Mouse (Mus musculus) midbrain, embryonic 14.5 days (tissue): ENCODE measurements around the gene Mas1. TPM values are rescaled to one million over a fixed set of nuclear protein-coding genes. Genes with fewer than 3 reads are reported as not detected.

ENCODE experiments used
- ATAC-seq: fragments of 200-750 bp; cut with Nextera tagmentation; 2 replicates; pipeline ENCODE4 v1.8.0; 2017; ENCODE audit warnings: moderate number of reproducible peaks, moderate library complexity; ENCODE audit not compliant: low FRiP score, low TSS enrichment
- DNase-seq: peaks from one replicate; pipeline ENCODE4 v3.0.0-alpha.2; 2015
- H3K27ac ChIP-seq: fragments of 300-500 bp; sonication (generic); replicated peaks from 2 replicates; pipeline ENCODE4 v1.5.1; 2014; ENCODE audit warnings: mild to moderate bottlenecking, low read depth, low read length, moderate library complexity
- H3K27me3 ChIP-seq: fragments of 300-500 bp; sonication (generic); 2 replicates; pipeline ENCODE4 v1.6.1; 2014; ENCODE audit warnings: low read length, control low read depth, mixed read lengths; ENCODE audit not compliant: control insufficient read depth, insufficient read depth
- H3K36me3 ChIP-seq: fragments of 300-500 bp; sonication (generic); 2 replicates; pipeline ENCODE4 v1.6.1; 2014; ENCODE audit warnings: low read length, control low read depth; ENCODE audit not compliant: control insufficient read depth, insufficient read depth
- H3K4me1 ChIP-seq: fragments of 300-500 bp; sonication (generic); 2 replicates; pipeline ENCODE4 v1.6.1; 2014; ENCODE audit warnings: mild to moderate bottlenecking, antibody characterized with exemption, low read length, control low read depth; ENCODE audit not compliant: control insufficient read depth, insufficient read depth
- H3K4me2 ChIP-seq: fragments of 300-500 bp; sonication (generic); 2 replicates; pipeline ENCODE4 v1.6.1; 2014; ENCODE audit warnings: mild to moderate bottlenecking, low read length, moderate library complexity
- H3K4me3 ChIP-seq: fragments of 300-500 bp; sonication (generic); replicated peaks from 2 replicates; pipeline ENCODE4 v1.5.1; 2014; ENCODE audit warnings: low read depth, low read length
- H3K9ac ChIP-seq: fragments of 300-500 bp; sonication (generic); replicated peaks from 2 replicates; pipeline ENCODE4 v1.6.1; 2014; ENCODE audit warnings: mild to moderate bottlenecking, low read length, moderate library complexity
- H3K9me3 ChIP-seq: fragments of 300-500 bp; sonication (generic); 2 replicates; pipeline ENCODE4 v1.6.1; 2016; ENCODE audit warnings: low read length, control low read depth, mixed read lengths; ENCODE audit not compliant: control insufficient read depth
- WGBS: fragments of 180-500 bp; shearing (Covaris S2); extraction: QIAGEN DNeasy Blood & Tissue Kit; methylation state at CpG from one replicate; pipeline ENCODE4 v1.1.7; 2014; 5-methylcytosine and 5-hydroxymethylcytosine counted together
- polyA plus RNA-seq: library from polyadenylated mRNA; unstranded; fragments of >200 nt; fragmentation: Nextera tagmentation; extraction: Ambion mirVana; gene quantifications from 2 replicates; pipeline ENCODE4 v1.2.1, GENCODE M21; 2014

The Mas1 gene
- polyA plus RNA-seq, 1 experiment from 2014 or later: 0.12 TPM

DNA sequence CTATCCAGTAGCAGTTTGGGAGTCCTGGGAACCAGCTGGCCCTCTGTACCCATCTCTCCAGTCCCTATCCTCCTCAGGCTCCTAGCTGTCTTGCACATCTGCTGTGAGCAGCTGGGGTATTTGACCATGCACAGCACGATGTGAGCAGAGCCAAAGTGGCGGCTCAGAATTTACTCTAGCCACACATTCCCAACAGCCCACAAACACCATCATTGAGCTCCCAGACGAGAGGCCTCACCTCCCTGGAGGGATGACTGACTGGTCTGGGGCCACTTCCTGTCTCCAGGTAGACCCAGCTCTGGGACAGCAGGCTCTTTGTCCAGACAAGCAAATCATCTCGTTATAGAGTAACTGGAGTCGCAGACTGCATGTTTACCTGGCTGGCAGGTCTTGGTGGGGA lies 22.1 kb downstream of the Mas1 start:
- Histone ChIP-seq H3K4me1 (no peaks in the 10 kb centered on the region), H3K4me2 (no peak overlapping the region), H3K4me3 (no peak overlapping the region), H3K27me3 (no peaks in the 10 kb centered on the region), H3K9me3 (no peaks in the 10 kb centered on the region), H3K9ac (no peak overlapping the region), H3K36me3 (no peaks in the 10 kb centered on the region), H3K27ac (no peak overlapping the region)
- no peak for DNase-seq
- WGBS: 59% methylated on average over 5 of the region's 5 CpGs
- ATAC-seq: no peak

DNA sequence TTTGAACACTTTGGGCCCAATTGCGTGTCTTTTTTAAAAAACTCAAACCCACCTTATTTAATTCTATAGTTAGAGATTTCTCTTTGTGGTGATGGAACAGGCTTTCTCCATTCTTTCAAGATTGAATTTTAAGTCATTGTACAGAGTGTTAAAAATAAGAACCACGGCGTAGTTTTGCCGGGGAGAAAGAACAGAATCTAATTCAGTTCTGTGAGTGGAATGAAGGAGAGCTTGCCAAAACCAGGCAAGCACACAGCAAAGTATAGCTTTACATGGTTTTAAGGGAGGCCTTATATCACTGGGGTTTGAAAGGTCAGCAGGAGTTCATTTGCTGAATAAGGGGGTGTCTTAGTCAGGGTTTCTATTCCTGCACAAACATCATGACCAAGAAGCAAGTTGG lies 23.4 kb downstream of the Mas1 start:
- H3K36me3 ChIP-seq: no peaks in the 10 kb centered on the region
- no peaks in the 10 kb centered on the region for H3K4me1 ChIP-seq
- H3K27ac ChIP-seq: no peak overlapping the region
- no peaks in the 10 kb centered on the region for H3K27me3 ChIP-seq
- H3K9me3 ChIP-seq: no peaks in the 10 kb centered on the region
- no peak overlapping the region for H3K4me3 ChIP-seq
- no peak for ATAC-seq
- no peak overlapping the region for H3K9ac ChIP-seq
- DNase-seq: no peak
- WGBS: 96% methylated on average over 4 of the region's 4 CpGs
- no peak overlapping the region for H3K4me2 ChIP-seq

GRCm38 (mm10) chr17:12843826-12844225 lies 24.1 kb downstream of the Mas1 start:
- Histone ChIP-seq H3K9ac (no peak overlapping the region), H3K4me1 (no peaks in the 10 kb centered on the region), H3K4me3 (no peak overlapping the region), H3K27me3 (no peaks in the 10 kb centered on the region), H3K9me3 (no peaks in the 10 kb centered on the region), H3K36me3 (no peaks in the 10 kb centered on the region), H3K4me2 (no peak overlapping the region), H3K27ac (no peak overlapping the region)
- DNase-seq (no peak), ATAC-seq (no peak)
- WGBS: 91% methylated on average over 6 of the region's 6 CpGs

- no peaks in the 10 kb centered on the region for H3K4me1 ChIP-seq
- H3K27me3 ChIP-seq: no peaks in the 10 kb centered on the region
- ATAC-seq (no peak), DNase-seq (no peak)
- H3K9ac ChIP-seq: no peak overlapping the region
- 76% methylated on average over 10 of the region's 10 CpGs for WGBS
- no peaks in the 10 kb centered on the region for H3K9me3 ChIP-seq
- no peak overlapping the region for H3K4me3 ChIP-seq
- H3K36me3 ChIP-seq: no peaks in the 10 kb centered on the region
- H3K27ac ChIP-seq: no peak overlapping the region
- H3K4me2 ChIP-seq: no peak overlapping the region
These were observed 28.3 kb downstream of the Mas1 start for GRCm38 (mm10) chr17:12839475-12840267.

- Histone ChIP-seq H3K4me1 (no peaks in the 10 kb centered on the region), H3K4me3 (no peak overlapping the region), H3K4me2 (no peak overlapping the region), H3K36me3 (no peaks in the 10 kb centered on the region), H3K27ac (no peak overlapping the region), H3K27me3 (no peaks in the 10 kb centered on the region), H3K9me3 (no peaks in the 10 kb centered on the region), H3K9ac (no peak overlapping the region)
- ATAC-seq (no peak), DNase-seq (no peak)
- WGBS: 88% methylated on average over 5 of the region's 5 CpGs
These were observed 32.2 kb downstream of the Mas1 start for GRCm38 (mm10) chr17:12835738-12836137.

DNA sequence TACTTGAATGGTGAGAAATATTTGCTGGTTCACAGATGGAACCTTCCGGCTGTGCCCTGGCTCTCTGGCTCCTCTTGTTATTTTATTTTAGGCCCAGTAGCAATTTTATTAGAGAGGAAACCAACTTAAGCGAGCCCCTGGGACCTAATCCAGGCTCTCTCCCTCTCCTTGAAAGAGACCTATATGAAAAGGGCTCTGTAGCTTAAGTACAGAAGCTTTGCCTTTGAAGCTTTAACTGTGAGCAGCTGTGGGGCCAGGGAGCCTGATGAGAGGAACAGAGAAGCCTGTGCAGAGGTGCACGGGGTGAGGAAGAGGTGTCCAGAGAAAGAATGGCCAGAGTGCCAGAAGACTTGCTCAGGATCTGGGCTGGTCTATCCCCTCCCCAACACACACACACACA lies 33.1 kb downstream of the Mas1 start:
- ATAC-seq (no peak), DNase-seq (no peak)
- no peak overlapping the region for H3K27ac ChIP-seq
- H3K36me3 ChIP-seq: no peaks in the 10 kb centered on the region
- H3K27me3 ChIP-seq: no peaks in the 10 kb centered on the region
- H3K9ac ChIP-seq: no peak overlapping the region
- no peaks in the 10 kb centered on the region for H3K9me3 ChIP-seq
- H3K4me3 ChIP-seq: no peak overlapping the region
- no peaks in the 10 kb centered on the region for H3K4me1 ChIP-seq
- H3K4me2 ChIP-seq: no peak overlapping the region
- WGBS: 68% methylated on average over 3 of the region's 3 CpGs

DNA sequence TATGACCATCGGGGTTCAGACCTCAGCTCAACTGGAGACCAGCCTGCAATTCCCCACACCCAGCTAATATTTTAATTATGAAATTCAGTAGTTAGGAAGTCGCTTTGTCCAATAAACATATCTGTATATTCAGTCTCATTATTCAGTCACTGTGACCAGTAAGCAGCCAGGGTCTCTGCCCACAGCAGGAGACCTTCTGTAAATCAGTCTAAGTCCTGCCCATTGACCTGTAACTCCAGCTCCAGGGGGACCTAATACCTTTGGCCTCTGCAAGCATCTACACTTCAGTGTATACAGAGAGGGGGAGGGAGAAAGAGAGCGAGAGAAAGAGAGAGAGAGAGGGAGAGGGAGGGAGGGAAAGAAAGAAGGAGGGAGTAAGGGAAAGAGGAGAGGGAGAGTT lies 33.6 kb downstream of the Mas1 start:
- Histone ChIP-seq H3K4me3 (no peak overlapping the region), H3K27me3 (no peaks in the 10 kb centered on the region), H3K36me3 (no peaks in the 10 kb centered on the region), H3K9me3 (no peaks in the 10 kb centered on the region), H3K4me1 (no peaks in the 10 kb centered on the region), H3K27ac (no peak overlapping the region), H3K9ac (no peak overlapping the region), H3K4me2 (no peak overlapping the region)
- 75% methylated on average over 3 of the region's 3 CpGs for WGBS
- ATAC-seq (no peak), DNase-seq (no peak)

GRCm38 (mm10) chr17:12832657-12833056 lies 35.3 kb downstream of the Mas1 start:
- no peak overlapping the region for H3K4me3 ChIP-seq
- ATAC-seq (no peak), DNase-seq (no peak)
- no peaks in the 10 kb centered on the region for H3K9me3 ChIP-seq
- 92% methylated on average over 4 of the region's 4 CpGs for WGBS
- H3K27me3 ChIP-seq: no peaks in the 10 kb centered on the region
- no peak overlapping the region for H3K4me2 ChIP-seq
- no peak overlapping the region for H3K9ac ChIP-seq
- no peaks in the 10 kb centered on the region for H3K36me3 ChIP-seq
- no peak overlapping the region for H3K27ac ChIP-seq
- H3K4me1 ChIP-seq: no peaks in the 10 kb centered on the region

- 83% methylated on average over 3 of the region's 3 CpGs for WGBS
These were observed 35.7 kb downstream of the Mas1 start for GRCm38 (mm10) chr17:12832231-12832630.

More at GRCm38 (mm10) chr17:12832231-12832630, 35.7 kb downstream of the Mas1 start:
- Histone ChIP-seq H3K4me1 (no peaks in the 10 kb centered on the region), H3K4me2 (no peak overlapping the region), H3K9ac (no peak overlapping the region), H3K36me3 (no peaks in the 10 kb centered on the region), H3K27ac (no peak overlapping the region), H3K9me3 (no peaks in the 10 kb centered on the region), H3K4me3 (no peak overlapping the region), H3K27me3 (no peaks in the 10 kb centered on the region)
- DNase-seq (no peak), ATAC-seq (no peak)
